Mouse (Mus musculus) intestine, postnatal 0 days (tissue): ENCODE data around the gene Slc10a4. TPM values are rescaled to one million over a fixed set of nuclear protein-coding genes. Genes with fewer than 3 reads are reported as not detected.
"Not testable (repeated sequence)": the region's sequence is repeated elsewhere in the genome, so short reads cannot be mapped to it uniquely, and the experiment has no call there.

ENCODE experiments used
- ATAC-seq: fragments of 200-750 bp; cut with Nextera tagmentation; 2 replicates; pipeline ENCODE4 v1.8.0; 2017; ENCODE audit warnings: mild to moderate bottlenecking, moderate TSS enrichment, moderate library complexity
- H3K27ac ChIP-seq: fragments of 300-500 bp; sonication (generic); 2 replicates; pipeline ENCODE4 v1.5.1; 2014; ENCODE audit warnings: mild to moderate bottlenecking, low read depth, low read length, moderate library complexity
- H3K27me3 ChIP-seq: fragments of 300-500 bp; sonication (generic); replicated peaks from 2 replicates; pipeline ENCODE4 v1.6.1; 2014; ENCODE audit warnings: low read length, mixed read lengths; ENCODE audit not compliant: control insufficient read depth, insufficient read depth
- H3K36me3 ChIP-seq: fragments of 300-500 bp; sonication (generic); 2 replicates; pipeline ENCODE4 v1.6.1; 2014; ENCODE audit warnings: mild to moderate bottlenecking, moderate library complexity; ENCODE audit not compliant: control insufficient read depth, insufficient read depth
- H3K4me1 ChIP-seq: fragments of 300-500 bp; sonication (generic); replicated peaks from 2 replicates; pipeline ENCODE4 v1.6.1; 2014; ENCODE audit warnings: antibody characterized with exemption, low read length, mixed read lengths; ENCODE audit not compliant: control insufficient read depth, insufficient read depth
- H3K4me2 ChIP-seq: fragments of 300-500 bp; sonication (generic); replicated peaks from 2 replicates; pipeline ENCODE4 v1.6.1; 2014; ENCODE audit warnings: low read depth, mild to moderate bottlenecking, moderate library complexity
- H3K4me3 ChIP-seq: fragments of 300-500 bp; sonication (generic); 2 replicates; pipeline ENCODE4 v1.5.1; 2014; ENCODE audit warnings: low read depth, low read length
- H3K9ac ChIP-seq: fragments of 300-500 bp; sonication (generic); 2 replicates; pipeline ENCODE4 v1.6.1; 2014; ENCODE audit warnings: mild to moderate bottlenecking, low read depth, low read length
- H3K9me3 ChIP-seq: fragments of 300-500 bp; sonication (generic); 2 replicates; pipeline ENCODE4 v1.6.1; 2016; ENCODE audit warnings: mixed run types; ENCODE audit not compliant: control insufficient read depth
- CTCF ChIP-seq: sonication (generic); IDR thresholded peaks from 2 replicates; pipeline ENCODE4 v1.5.1; 2016; ENCODE audit warnings: low read depth, mild to moderate bottlenecking, control low read depth, antibody characterized with exemption, moderate library complexity
- WGBS: fragments of 180-500 bp; shearing (Covaris S2); extraction: QIAGEN DNeasy Blood & Tissue Kit; methylation state at CpG from one replicate; pipeline ENCODE4 v1.1.7; 2014; 5-methylcytosine and 5-hydroxymethylcytosine counted together
- polyA plus RNA-seq: library from polyadenylated mRNA; unstranded; fragments of >200 nt; fragmentation: Nextera tagmentation; extraction: Ambion mirVana; gene quantifications from 2 replicates; pipeline ENCODE4 v1.2.1, GENCODE M21; 2015

Slc10a4 gene
- polyA plus RNA-seq, 1 experiment from 2014 or later, result 5.1 TPM

DNA sequence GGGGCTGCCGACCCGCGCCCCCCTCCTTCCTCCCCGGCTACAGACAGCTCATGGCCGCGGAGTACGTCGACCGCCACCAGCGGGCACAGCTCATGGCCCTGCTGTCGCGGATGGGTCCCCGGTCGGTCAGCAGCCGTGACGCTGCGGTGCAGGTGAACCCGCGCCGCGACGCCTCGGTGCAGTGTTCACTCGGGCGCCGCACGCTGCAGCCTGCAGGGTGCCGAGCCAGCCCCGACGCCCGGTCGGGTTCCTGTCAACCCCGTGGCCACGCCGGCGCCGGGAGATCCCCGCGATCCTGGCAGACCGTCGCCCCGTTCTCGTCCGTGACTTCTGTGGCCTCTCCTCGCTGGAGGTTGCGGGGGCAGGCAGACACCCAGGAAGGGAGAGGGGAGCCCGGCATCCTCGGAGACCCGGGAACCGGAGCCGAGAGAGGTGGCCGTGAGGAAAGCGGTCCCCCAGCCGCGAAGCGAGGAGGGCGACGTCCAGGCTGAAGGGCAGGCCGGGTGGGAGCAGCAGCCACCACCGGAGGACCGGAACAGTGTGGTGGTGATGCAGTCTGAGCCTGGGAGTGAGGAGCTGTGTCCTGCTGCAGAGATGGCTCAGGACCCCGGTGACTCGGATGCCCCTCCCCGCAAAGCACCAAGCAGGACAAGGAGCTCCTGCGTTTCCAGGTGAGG is 7.1 kb downstream of the Slc10a4 start:
- 2% methylated on average over 41 of the region's 65 CpGs for WGBS
- ATAC-seq, result peak; percentile 45; the same call in 1 of the 2 replicates
- H3K36me3 ChIP-seq, H3K27ac ChIP-seq, H3K9ac ChIP-seq, H3K27me3 ChIP-seq, H3K9me3 ChIP-seq, H3K4me1 ChIP-seq: not testable (repeated sequence)
- Histone ChIP-seq H3K4me2 (peak overlapping the region; percentile 68), H3K4me3 (peak overlapping the region; percentile 37)

DNA sequence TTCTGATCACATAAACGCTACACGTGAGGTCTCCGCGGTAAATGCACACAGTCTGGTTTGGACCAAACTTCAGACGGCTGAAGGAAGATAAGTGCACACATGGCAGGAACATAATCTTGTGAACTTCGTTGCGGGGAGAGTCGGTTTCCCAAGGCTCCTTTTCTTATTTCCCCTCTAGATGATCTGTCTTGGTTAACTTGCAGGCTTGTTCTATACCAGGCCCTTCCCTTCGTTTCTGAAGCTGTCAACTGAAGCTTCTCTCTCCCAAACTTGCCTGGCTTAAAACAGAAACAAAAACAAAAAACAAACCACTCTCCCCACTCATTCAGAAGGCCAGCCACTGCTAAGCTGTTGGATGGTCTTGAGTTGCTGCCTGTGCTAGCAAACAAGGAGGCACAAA is 8.1 kb downstream of the Slc10a4 start:
- Histone ChIP-seq H3K4me2 (no peak overlapping the region), H3K4me1 (no peaks in the 10 kb centered on the region), H3K9ac (no peak overlapping the region), H3K27ac (no peak overlapping the region), H3K36me3 (0 out of 2 replicates have a peak, but pooled peaks cover 4% of the 10 kb centered on the region), H3K27me3 (peaks cover 4% of the 10 kb centered on the region; the same call in 1 of the 2 replicates), H3K9me3 (no peaks in the 10 kb centered on the region), H3K4me3 (no peak overlapping the region)
- TF ChIP-seq CTCF, result no peak
- ATAC-seq, result no peak
- 59% methylated on average over 9 of the region's 9 CpGs for WGBS

DNA sequence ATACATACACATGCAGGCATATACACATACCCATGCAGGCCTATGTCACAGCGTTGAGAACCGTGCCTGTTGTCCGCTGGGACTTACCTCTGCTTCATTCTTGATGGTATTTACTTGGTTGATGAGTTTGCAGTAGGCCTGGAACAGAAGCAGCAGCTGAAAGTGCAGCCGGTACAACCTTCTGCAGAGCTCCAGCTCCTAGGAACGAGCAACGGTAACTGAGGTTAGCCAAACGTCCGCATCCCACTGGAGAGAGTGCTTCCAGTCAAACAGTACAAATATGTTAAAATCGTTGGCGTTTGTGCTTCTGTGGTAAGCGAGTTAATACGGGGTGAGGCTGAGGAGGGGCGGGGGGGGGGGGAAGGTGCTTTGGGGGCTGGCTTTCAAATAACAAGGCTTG is 17.1 kb downstream of the Slc10a4 start:
- peaks cover 50% of the 10 kb centered on the region for H3K36me3 ChIP-seq
- H3K9me3 ChIP-seq, result no peaks in the 10 kb centered on the region
- no peak for TF ChIP-seq CTCF
- 94% methylated on average over 13 of the region's 13 CpGs for WGBS
- H3K27me3 ChIP-seq, result no peaks in the 10 kb centered on the region
- no peak overlapping the region for H3K4me2 ChIP-seq
- H3K4me3 ChIP-seq, result no peak overlapping the region
- no peak for ATAC-seq
- H3K9ac ChIP-seq, result no peak overlapping the region
- no peak overlapping the region for H3K27ac ChIP-seq
- H3K4me1 ChIP-seq, result no peaks in the 10 kb centered on the region

DNA sequence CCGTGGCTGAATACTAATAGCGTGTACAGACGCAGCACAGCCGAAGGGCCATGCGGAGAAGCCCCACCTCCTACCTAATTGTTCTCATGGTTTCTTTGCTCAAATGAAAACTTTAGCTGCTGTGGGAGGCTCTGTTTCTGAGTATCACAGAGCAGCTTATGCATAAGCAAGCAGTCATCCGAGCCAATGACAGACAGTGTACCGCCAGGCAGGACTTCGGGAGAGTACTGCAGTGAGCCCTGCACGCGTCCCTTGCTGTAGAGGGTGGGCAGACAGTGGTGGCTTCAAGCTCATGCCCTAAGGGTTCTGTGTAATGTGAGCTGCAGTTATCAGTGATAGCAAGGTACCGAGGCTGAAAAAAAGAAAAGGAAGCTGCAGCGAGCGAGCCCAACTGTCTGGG is 22.0 kb downstream of the Slc10a4 start:
- H3K4me1 ChIP-seq, result no peaks in the 10 kb centered on the region
- H3K9me3 ChIP-seq, result no peaks in the 10 kb centered on the region
- ATAC-seq, result no peak
- no peak overlapping the region for H3K4me3 ChIP-seq
- H3K4me2 ChIP-seq, result no peak overlapping the region
- no peak for TF ChIP-seq CTCF
- WGBS, result 90% methylated on average over 13 of the region's 13 CpGs
- H3K27ac ChIP-seq, result no peak overlapping the region
- H3K27me3 ChIP-seq, result no peaks in the 10 kb centered on the region
- H3K36me3 ChIP-seq, result peaks cover 72% of the 10 kb centered on the region
- no peak overlapping the region for H3K9ac ChIP-seq

DNA sequence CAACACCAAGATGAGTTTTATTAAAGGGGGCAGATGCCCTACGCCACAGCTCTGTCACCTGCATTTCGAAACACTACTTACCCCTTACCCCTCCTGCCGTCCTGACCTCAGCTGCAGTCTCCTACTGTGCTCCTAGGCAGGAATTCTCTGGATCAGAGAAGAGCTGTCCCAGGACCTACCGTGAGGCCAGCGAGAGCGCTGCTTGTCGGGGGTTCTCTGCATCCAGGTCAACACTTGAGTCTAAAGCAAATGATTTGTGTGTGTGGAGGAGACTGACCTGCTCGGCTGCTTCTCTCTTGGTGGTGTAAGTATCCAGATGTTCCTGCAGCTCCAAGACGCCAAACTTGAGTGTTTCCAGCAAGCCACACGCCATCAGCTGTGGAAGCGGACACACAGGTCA is 25.8 kb downstream of the Slc10a4 start:
- ATAC-seq, result no peak
- H3K4me3 ChIP-seq, result no peak overlapping the region
- no peak overlapping the region for H3K27ac ChIP-seq
- H3K27me3 ChIP-seq, result no peaks in the 10 kb centered on the region
- WGBS, result 86% methylated on average over 11 of the region's 11 CpGs
- H3K9ac ChIP-seq, result no peak overlapping the region
- H3K36me3 ChIP-seq, result peaks cover 79% of the 10 kb centered on the region
- H3K4me2 ChIP-seq, result no peak overlapping the region
- no peaks in the 10 kb centered on the region for H3K9me3 ChIP-seq
- H3K4me1 ChIP-seq, result no peaks in the 10 kb centered on the region
- no peak for TF ChIP-seq CTCF

DNA sequence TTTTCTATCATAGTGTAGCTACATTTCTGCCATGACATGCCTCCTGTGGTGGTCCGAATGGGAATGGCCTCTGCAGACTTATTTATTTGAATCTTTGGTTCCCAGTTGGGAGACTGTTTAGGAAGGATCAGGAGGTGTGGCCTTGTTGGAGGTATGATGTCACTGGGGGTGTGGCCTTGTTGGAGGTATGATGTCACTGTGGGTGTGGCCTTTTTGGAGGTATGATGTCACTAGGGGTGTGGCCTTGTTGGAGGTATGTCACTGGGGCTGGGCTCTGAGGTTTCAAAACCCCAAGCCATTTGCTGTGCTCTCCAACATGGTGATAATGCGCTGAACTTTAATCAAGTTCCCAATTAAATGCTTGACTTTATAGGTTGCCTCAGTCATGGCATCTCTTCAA is 37.4 kb downstream of the Slc10a4 start:
- Histone ChIP-seq H3K36me3 (peaks cover 65% of the 10 kb centered on the region), H3K4me3 (no peak overlapping the region), H3K27me3 (no peaks in the 10 kb centered on the region), H3K9me3 (no peaks in the 10 kb centered on the region), H3K27ac (no peak overlapping the region), H3K9ac (no peak overlapping the region), H3K4me1 (no peaks in the 10 kb centered on the region), H3K4me2 (no peak overlapping the region)
- 95% methylated on average over 2 of the region's 2 CpGs for WGBS
- ATAC-seq, result no peak; the same call in 1 of the 2 replicates
- no peak for TF ChIP-seq CTCF
